Mouse (Mus musculus) midbrain, embryonic 10.5 days (tissue): Measurements from ENCODE around the gene Txnrd3. TPM values are rescaled to one million over a fixed set of nuclear protein-coding genes. Genes with fewer than 3 reads are reported as not detected.

ENCODE experiments used
- DNase-seq: peaks from one replicate; pipeline ENCODE4 v3.0.0-alpha.2; 2017; ENCODE audit warnings: low spot score
- H3K27ac ChIP-seq: fragments of 300-500 bp; sonication (generic); replicated peaks from 2 replicates; pipeline ENCODE4 v1.5.1; 2016; ENCODE audit warnings: mild to moderate bottlenecking
- H3K27me3 ChIP-seq: fragments of 300-500 bp; sonication (generic); 2 replicates; pipeline ENCODE4 v1.6.1; 2016; ENCODE audit warnings: low read depth, mild to moderate bottlenecking; ENCODE audit not compliant: poor library complexity, severe bottlenecking
- H3K36me3 ChIP-seq: fragments of 300-500 bp; sonication (generic); 2 replicates; pipeline ENCODE4 v1.6.1; 2016; ENCODE audit warnings: mild to moderate bottlenecking, moderate library complexity
- H3K4me1 ChIP-seq: fragments of 300-500 bp; sonication (generic); 2 replicates; pipeline ENCODE4 v1.6.1; 2016
- H3K4me3 ChIP-seq: fragments of 300-500 bp; sonication (generic); 2 replicates; pipeline ENCODE4 v1.5.1; 2016; ENCODE audit warnings: mild to moderate bottlenecking, moderate library complexity
- H3K9me3 ChIP-seq: fragments of 300-500 bp; sonication (generic); replicated peaks from 2 replicates; pipeline ENCODE4 v1.6.1; 2016; ENCODE audit warnings: mild to moderate bottlenecking
- WGBS: fragments of 180-500 bp; shearing (Covaris S2); methylation state at CpG from one replicate; pipeline ENCODE4 v1.1.7; 2016; 5-methylcytosine and 5-hydroxymethylcytosine counted together
- polyA plus RNA-seq: library from polyadenylated mRNA; unstranded; fragments of >200 nt; fragmentation: Nextera tagmentation; extraction: Ambion mirVana; gene quantifications from 2 replicates; pipeline ENCODE4 v1.2.1, GENCODE M21; 2016

Gene Txnrd3
- polyA plus RNA-seq, 1 experiment from 2014 or later, result 10.1 TPM

DNA sequence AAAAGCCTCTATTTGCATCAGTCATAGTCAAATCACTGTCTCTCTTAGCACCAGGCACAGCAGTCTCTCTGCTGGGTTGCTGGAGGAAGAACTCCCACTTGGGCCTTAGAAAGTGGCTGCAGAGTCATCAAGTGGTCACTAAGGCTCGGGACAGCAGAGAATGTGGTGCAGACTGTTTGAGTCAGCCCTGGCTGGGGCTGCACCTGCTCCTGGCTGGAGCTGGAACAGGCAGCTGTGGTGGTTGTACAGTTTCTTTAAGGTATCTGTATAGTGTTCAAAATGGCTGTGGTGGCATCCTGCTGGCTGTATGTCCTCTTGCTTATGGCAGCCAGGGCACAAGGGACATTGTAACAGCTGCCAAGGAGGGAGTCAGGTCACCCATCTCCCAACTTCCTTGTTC, 16.7 kb downstream of the Txnrd3 start:
- no peak for DNase-seq
- Histone ChIP-seq H3K36me3 (peaks cover 18% of the 10 kb centered on the region), H3K4me1 (0 out of 2 replicates have a peak, but pooled peaks cover 3% of the 10 kb centered on the region), H3K9me3 (no peaks in the 10 kb centered on the region), H3K27ac (no peak overlapping the region), H3K4me3 (no peak overlapping the region), H3K27me3 (no peaks in the 10 kb centered on the region)
- 77% methylated on average over 1 of the region's 1 CpGs for WGBS

DNA sequence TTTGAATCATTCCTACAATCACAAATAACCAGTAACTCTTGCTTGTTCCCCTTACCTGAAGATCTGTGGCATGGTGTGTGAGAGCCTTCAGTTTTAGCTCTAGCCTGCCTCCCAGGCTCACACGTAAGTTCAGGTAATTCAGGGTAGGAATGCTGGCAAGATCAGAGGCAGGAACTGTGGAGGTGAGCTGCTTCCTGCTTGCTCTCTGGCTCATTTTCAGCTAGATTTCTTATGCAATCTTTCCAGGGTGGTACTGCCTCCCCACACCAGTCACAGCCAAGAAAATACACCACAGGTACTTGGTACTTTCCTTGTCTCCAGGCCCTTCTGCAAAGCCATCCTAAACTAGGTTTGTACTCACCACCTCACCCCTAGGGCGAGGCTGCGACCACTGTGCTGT, 18.7 kb downstream of the Txnrd3 start:
- Histone ChIP-seq H3K27ac (no peak overlapping the region), H3K27me3 (no peaks in the 10 kb centered on the region), H3K4me3 (no peak overlapping the region), H3K4me1 (0 out of 2 replicates have a peak, but pooled peaks cover 3% of the 10 kb centered on the region), H3K36me3 (peaks cover 18% of the 10 kb centered on the region), H3K9me3 (no peaks in the 10 kb centered on the region)
- DNase-seq, result no peak
- WGBS, result 84% methylated on average over 3 of the region's 3 CpGs

- H3K36me3 ChIP-seq, result peaks cover 18% of the 10 kb centered on the region
- 43% methylated on average over 8 of the region's 8 CpGs for WGBS
- H3K9me3 ChIP-seq, result no peaks in the 10 kb centered on the region
- H3K4me1 ChIP-seq, result 0 out of 2 replicates have a peak, but pooled peaks cover 3% of the 10 kb centered on the region
- no peak overlapping the region for H3K27ac ChIP-seq
- no peaks in the 10 kb centered on the region for H3K27me3 ChIP-seq
- no peak for DNase-seq
- no peak overlapping the region for H3K4me3 ChIP-seq
Observed at GRCm38 (mm10) chr6:89665155-89665554, 21.4 kb downstream of the Txnrd3 start.

DNA sequence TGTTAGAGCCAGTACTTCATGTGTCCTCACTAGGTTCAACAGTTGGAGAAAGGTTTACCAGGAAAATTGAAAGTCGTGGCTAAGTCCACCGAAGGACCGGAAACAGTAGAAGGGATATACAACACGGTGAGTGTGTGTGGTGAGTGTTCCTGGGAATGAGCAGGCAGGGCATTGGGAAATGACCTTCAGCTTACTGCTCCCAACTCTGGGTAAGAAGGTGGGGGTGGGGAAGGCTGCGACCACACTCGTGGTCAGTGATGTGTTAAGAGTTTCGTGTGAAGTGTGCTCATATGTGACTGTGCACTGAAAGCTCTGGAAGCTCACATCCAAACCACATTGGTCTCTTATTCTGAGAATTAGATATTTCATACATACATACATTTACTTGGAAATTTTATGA, 21.9 kb downstream of the Txnrd3 start:
- 0 out of 2 replicates have a peak, but pooled peaks cover 3% of the 10 kb centered on the region for H3K4me1 ChIP-seq
- no peak overlapping the region for H3K27ac ChIP-seq
- H3K4me3 ChIP-seq, result no peak overlapping the region
- 90% methylated on average over 7 of the region's 7 CpGs for WGBS
- no peaks in the 10 kb centered on the region for H3K9me3 ChIP-seq
- peaks cover 18% of the 10 kb centered on the region for H3K36me3 ChIP-seq
- DNase-seq, result no peak
- no peaks in the 10 kb centered on the region for H3K27me3 ChIP-seq

- Histone ChIP-seq H3K27ac (no peak overlapping the region), H3K36me3 (peaks cover 18% of the 10 kb centered on the region), H3K27me3 (no peaks in the 10 kb centered on the region), H3K9me3 (no peaks in the 10 kb centered on the region), H3K4me3 (no peak overlapping the region), H3K4me1 (0 out of 2 replicates have a peak, but pooled peaks cover 3% of the 10 kb centered on the region)
- 89% methylated on average over 3 of the region's 3 CpGs for WGBS
- DNase-seq, result no peak
Observed at GRCm38 (mm10) chr6:89666976-89667375, 23.2 kb downstream of the Txnrd3 start.

DNA sequence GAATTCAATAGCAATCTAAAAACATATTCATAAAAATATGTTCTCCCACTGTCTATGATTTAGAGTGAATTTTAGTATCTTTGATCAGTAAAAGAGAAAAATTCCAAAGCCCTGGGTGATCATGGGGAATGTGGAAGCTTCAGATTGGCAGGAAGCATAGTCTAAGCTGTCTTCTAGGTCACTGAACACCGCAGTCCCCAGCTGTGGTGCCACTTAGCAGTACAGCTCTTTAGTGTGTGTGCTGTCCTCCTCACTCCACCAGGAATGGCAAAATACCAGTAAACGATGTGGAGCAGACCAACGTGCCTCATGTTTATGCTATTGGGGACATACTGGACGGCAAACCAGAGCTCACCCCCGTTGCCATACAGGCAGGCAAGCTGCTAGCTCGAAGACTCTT, 25.8 kb downstream of the Txnrd3 start:
- DNase-seq, result no peak
- H3K27ac ChIP-seq, result no peak overlapping the region
- H3K9me3 ChIP-seq, result no peaks in the 10 kb centered on the region
- 90% methylated on average over 6 of the region's 6 CpGs for WGBS
- 0 out of 2 replicates have a peak, but pooled peaks cover 3% of the 10 kb centered on the region for H3K4me1 ChIP-seq
- 0 out of 2 replicates have a peak, but pooled peaks cover 2% of the 10 kb centered on the region for H3K36me3 ChIP-seq
- no peaks in the 10 kb centered on the region for H3K27me3 ChIP-seq
- H3K4me3 ChIP-seq, result no peak overlapping the region

DNA sequence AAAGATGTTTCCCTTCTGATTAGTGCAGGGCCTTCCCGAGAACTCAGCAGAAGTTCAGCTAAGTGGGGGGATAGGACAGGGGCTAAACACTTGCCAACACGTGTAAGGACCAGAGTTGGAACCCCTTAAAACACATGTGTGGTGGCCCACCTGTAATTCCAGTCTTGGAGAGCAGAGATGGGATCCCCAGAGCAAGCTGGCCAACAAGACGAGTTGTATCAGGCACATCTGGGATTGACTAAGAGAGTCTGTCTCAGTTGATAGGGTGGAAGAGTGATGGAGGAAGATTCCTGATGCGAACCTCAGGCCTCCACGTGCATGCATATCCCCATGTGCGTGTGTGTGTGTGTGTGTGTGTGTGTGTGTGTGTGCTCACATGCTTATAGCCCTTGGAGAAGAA, 27.6 kb downstream of the Txnrd3 start:
- Histone ChIP-seq H3K27ac (no peak overlapping the region), H3K9me3 (no peaks in the 10 kb centered on the region), H3K27me3 (no peaks in the 10 kb centered on the region), H3K36me3 (peaks cover 13% of the 10 kb centered on the region), H3K4me1 (no peaks in the 10 kb centered on the region), H3K4me3 (no peak overlapping the region)
- WGBS, result 83% methylated on average over 6 of the region's 6 CpGs
- DNase-seq, result no peak

- no peak for DNase-seq
- Histone ChIP-seq H3K9me3 (no peaks in the 10 kb centered on the region), H3K27me3 (no peaks in the 10 kb centered on the region), H3K27ac (no peak overlapping the region), H3K36me3 (peaks cover 13% of the 10 kb centered on the region), H3K4me3 (no peak overlapping the region), H3K4me1 (no peaks in the 10 kb centered on the region)
- WGBS, result 89% methylated on average over 7 of the region's 7 CpGs
Observed at GRCm38 (mm10) chr6:89672641-89673040, 28.9 kb downstream of the Txnrd3 start.

DNA sequence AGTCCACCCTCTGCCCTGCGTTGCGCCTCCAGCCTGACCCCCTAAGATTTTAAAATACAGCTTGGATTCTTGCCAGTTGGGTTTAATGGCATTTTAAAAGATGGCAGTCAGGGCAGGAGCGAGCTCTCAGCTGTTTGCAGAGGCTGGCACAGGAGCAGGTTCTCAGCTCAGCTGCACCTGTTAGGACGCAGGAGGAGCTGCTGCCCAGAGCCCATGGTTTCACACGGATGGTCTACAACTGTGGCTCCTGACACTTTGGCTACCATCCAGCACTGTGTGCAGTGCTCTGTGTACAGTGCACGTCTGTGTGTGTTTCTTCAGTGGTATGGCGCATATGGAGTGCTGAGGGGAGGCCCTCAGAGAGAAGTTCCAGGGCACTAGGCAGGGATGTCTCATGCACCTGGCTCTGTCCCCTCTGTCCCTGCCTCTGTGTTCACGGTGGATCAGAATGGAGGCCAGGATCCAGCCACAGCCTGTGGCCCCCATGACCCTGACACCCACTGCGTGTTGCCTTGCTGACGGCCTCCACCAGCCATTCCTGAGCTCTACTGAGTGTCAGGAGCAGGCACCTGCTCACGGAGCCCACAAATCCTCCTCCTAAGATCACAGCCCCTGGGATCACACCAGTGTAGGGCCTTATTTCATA, 29.5 kb downstream of the Txnrd3 start:
- no peak for DNase-seq
- H3K27me3 ChIP-seq, result no peaks in the 10 kb centered on the region
- no peaks in the 10 kb centered on the region for H3K4me1 ChIP-seq
- peaks cover 13% of the 10 kb centered on the region for H3K36me3 ChIP-seq
- H3K9me3 ChIP-seq, result no peaks in the 10 kb centered on the region
- H3K4me3 ChIP-seq, result no peak overlapping the region
- no peak overlapping the region for H3K27ac ChIP-seq
- 91% methylated on average over 11 of the region's 11 CpGs for WGBS

GRCm38 (mm10) chr6:89678522-89678921, 34.7 kb downstream of the Txnrd3 start:
- 80% methylated on average over 4 of the region's 4 CpGs for WGBS
- H3K27me3 ChIP-seq, result no peaks in the 10 kb centered on the region
- DNase-seq, result no peak

DNA sequence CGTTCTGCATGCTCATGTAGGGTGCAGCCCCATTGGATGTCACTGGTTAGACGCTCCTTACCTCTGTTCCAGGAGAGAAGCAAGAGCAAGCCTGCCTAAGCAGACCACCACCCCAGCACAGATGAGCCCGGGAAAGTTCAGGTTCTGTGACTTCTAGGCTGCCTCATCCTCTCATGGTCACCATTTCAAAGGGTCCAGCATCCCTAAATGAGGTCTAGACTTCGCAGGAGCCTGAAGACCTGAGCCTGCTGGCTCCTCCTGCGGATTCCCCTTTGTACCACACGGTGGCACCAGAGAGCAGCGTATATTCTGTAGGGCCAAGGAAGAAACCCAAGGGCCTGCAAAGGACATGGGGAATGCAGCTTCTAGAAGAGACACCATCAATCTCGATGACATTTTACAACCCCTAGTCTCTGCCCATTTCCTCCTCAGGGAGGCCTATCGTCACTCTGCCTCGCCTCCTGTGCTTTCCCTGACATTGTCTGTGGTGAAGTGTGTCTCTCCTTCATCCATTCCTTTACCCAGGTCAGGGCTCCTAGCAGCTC, 35.6 kb downstream of the Txnrd3 start:
- 28% methylated on average over 10 of the region's 10 CpGs for WGBS
- no peak overlapping the region for H3K27ac ChIP-seq
- peak; percentile 74 for DNase-seq
- H3K9me3 ChIP-seq, result no peaks in the 10 kb centered on the region
- 0 out of 2 replicates have a peak, but pooled peaks cover 3% of the 10 kb centered on the region for H3K4me1 ChIP-seq
- H3K27me3 ChIP-seq, result no peaks in the 10 kb centered on the region
- H3K4me3 ChIP-seq, result no peak overlapping the region
- peaks cover 13% of the 10 kb centered on the region for H3K36me3 ChIP-seq

More at GRCm38 (mm10) chr6:89678522-89678921, 34.7 kb downstream of the Txnrd3 start:
- Histone ChIP-seq H3K4me1 (0 out of 2 replicates have a peak, but pooled peaks cover 3% of the 10 kb centered on the region), H3K36me3 (peaks cover 13% of the 10 kb centered on the region), H3K4me3 (no peak overlapping the region), H3K27ac (no peak overlapping the region), H3K9me3 (no peaks in the 10 kb centered on the region)

- no peaks in the 10 kb centered on the region for H3K9me3 ChIP-seq
- H3K36me3 ChIP-seq, result peaks cover 7% of the 10 kb centered on the region; the same call in 1 of the 2 replicates
- peak; percentile 82 for DNase-seq
- no peak overlapping the region for H3K4me3 ChIP-seq
- WGBS, result 6% methylated on average over 8 of the region's 8 CpGs
- no peaks in the 10 kb centered on the region for H3K27me3 ChIP-seq
- 0 out of 2 replicates have a peak, but pooled peaks cover 3% of the 10 kb centered on the region for H3K4me1 ChIP-seq
- H3K27ac ChIP-seq, result no peak overlapping the region
Observed at GRCm38 (mm10) chr6:89680155-89680554, 36.4 kb downstream of the Txnrd3 start.

GRCm38 (mm10) chr6:89684231-89684630, 40.4 kb downstream of the Txnrd3 start:
- Histone ChIP-seq H3K9me3 (no peaks in the 10 kb centered on the region), H3K36me3 (no peaks in the 10 kb centered on the region), H3K27ac (no peak overlapping the region), H3K4me1 (0 out of 2 replicates have a peak, but pooled peaks cover 3% of the 10 kb centered on the region), H3K27me3 (no peaks in the 10 kb centered on the region), H3K4me3 (no peak overlapping the region)
- DNase-seq, result no peak
- 76% methylated on average over 1 of the region's 1 CpGs for WGBS
